Mouse (Mus musculus): Measurements from ENCODE around the gene Spdl1. TPM values are rescaled to one million over a fixed set of nuclear protein-coding genes. Genes with fewer than 3 reads are reported as not detected.
A peak's percentile ranks its signal among the peaks of the same experiment; 100 is the strongest.

The Spdl1 gene
- polyA plus RNA-seq, 1 experiment, result 16.2 TPM

GRCm38 (mm10) chr11:34856652-34857051 is 23.2 kb upstream of the Spdl1 start:
- no peak for TF ChIP-seq CTCF (IDR thresholded peaks at IDR 0.05; ENCODE audit: borderline replicate concordance, insufficient read depth, low read length)
- TF ChIP-seq POLR2A (IDR thresholded peaks at IDR 0.05; ENCODE audit: low read depth, low read length), result no peak
- H3K4me3 ChIP-seq (ENCODE audit: insufficient read depth, low read length), result no peak overlapping the region
- 0 out of 2 replicates have a peak overlapping the region, but pooled peaks have one; percentile 2 for H3K27ac ChIP-seq (ENCODE audit: insufficient read depth, low read length)

GRCm38 (mm10) chr11:34846268-34846652 is 12.8 kb upstream of the Spdl1 start:
- no peak overlapping the region for H3K27ac ChIP-seq (ENCODE audit: insufficient read depth, low read length)
- no peaks in the 10 kb centered on the region; the same call in 1 of the 2 replicates for H3K4me1 ChIP-seq (ENCODE audit: control insufficient read depth, insufficient read depth, low read length)
- TF ChIP-seq POLR2A (IDR thresholded peaks at IDR 0.05; ENCODE audit: low read depth, low read length) (no peak), CTCF (IDR thresholded peaks at IDR 0.05; ENCODE audit: borderline replicate concordance, insufficient read depth, low read length) (no peak)
- H3K4me3 ChIP-seq (ENCODE audit: insufficient read depth, low read length), result no peak overlapping the region

More at GRCm38 (mm10) chr11:34856652-34857051, 23.2 kb upstream of the Spdl1 start:
- no peaks in the 10 kb centered on the region; the same call in 1 of the 2 replicates for H3K4me1 ChIP-seq (ENCODE audit: control insufficient read depth, insufficient read depth, low read length)

- Histone ChIP-seq H3K4me1 (ENCODE audit: control insufficient read depth, insufficient read depth, low read length) (no peaks in the 10 kb centered on the region; the same call in 1 of the 2 replicates), H3K27ac (ENCODE audit: insufficient read depth, low read length) (0 out of 2 replicates have a peak overlapping the region, but pooled peaks have one; percentile 2), H3K4me3 (ENCODE audit: insufficient read depth, low read length) (no peak overlapping the region)
- TF ChIP-seq POLR2A (IDR thresholded peaks at IDR 0.05; ENCODE audit: low read depth, low read length) (no peak), CTCF (IDR thresholded peaks at IDR 0.05; ENCODE audit: borderline replicate concordance, insufficient read depth, low read length) (no peak)
Measured at GRCm38 (mm10) chr11:34845567-34846267, 12.3 kb upstream of the Spdl1 start.

GRCm38 (mm10) chr11:34843517-34843916 is 10.1 kb upstream of the Spdl1 start:
- Histone ChIP-seq H3K27ac (ENCODE audit: insufficient read depth, low read length) (no peak overlapping the region), H3K4me1 (ENCODE audit: control insufficient read depth, insufficient read depth, low read length) (no peaks in the 10 kb centered on the region; the same call in 1 of the 2 replicates), H3K4me3 (ENCODE audit: insufficient read depth, low read length) (no peak overlapping the region)
- TF ChIP-seq CTCF (IDR thresholded peaks at IDR 0.05; ENCODE audit: borderline replicate concordance, insufficient read depth, low read length), result no peak
- TF ChIP-seq POLR2A (IDR thresholded peaks at IDR 0.05; ENCODE audit: low read depth, low read length), result no peak

DNA sequence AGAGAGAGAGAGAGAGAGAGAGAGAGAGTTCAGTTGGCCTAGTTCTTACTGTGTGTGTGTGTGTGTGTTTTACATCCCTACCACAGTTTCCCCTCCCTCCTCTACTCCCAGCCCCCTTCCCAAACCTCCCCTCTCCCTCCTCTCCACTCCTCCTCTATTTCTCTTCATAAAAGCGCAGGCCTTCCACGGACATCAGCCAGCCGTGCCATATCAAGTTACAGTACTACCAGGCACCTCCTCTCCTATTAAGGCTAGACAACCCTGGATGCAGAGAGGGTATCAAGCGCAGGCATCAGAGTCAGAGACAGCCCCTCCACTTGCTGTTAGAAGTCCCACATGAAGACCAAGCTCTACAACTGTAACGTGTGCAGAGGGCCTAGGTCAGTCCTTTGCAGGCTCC is 6.8 kb upstream of the Spdl1 start:
- H3K27ac ChIP-seq (ENCODE audit: insufficient read depth, low read length), result no peak overlapping the region

GRCm38 (mm10) chr11:34839051-34839450 is 5.6 kb upstream of the Spdl1 start:
- Histone ChIP-seq H3K4me3 (ENCODE audit: insufficient read depth, low read length) (no peak overlapping the region), H3K27ac (ENCODE audit: insufficient read depth, low read length) (no peak overlapping the region), H3K4me1 (ENCODE audit: control insufficient read depth, insufficient read depth, low read length) (no peaks in the 10 kb centered on the region)
- no peak for TF ChIP-seq POLR2A (IDR thresholded peaks at IDR 0.05; ENCODE audit: low read depth, low read length)
- no peak for TF ChIP-seq CTCF (IDR thresholded peaks at IDR 0.05; ENCODE audit: borderline replicate concordance, insufficient read depth, low read length)

More for the DNA sequence above, 6.8 kb upstream of the Spdl1 start:
- TF ChIP-seq POLR2A (IDR thresholded peaks at IDR 0.05; ENCODE audit: low read depth, low read length) (no peak), CTCF (IDR thresholded peaks at IDR 0.05; ENCODE audit: borderline replicate concordance, insufficient read depth, low read length) (no peak)
- H3K4me1 ChIP-seq (ENCODE audit: control insufficient read depth, insufficient read depth, low read length), result no peaks in the 10 kb centered on the region
- no peak overlapping the region for H3K4me3 ChIP-seq (ENCODE audit: insufficient read depth, low read length)

DNA sequence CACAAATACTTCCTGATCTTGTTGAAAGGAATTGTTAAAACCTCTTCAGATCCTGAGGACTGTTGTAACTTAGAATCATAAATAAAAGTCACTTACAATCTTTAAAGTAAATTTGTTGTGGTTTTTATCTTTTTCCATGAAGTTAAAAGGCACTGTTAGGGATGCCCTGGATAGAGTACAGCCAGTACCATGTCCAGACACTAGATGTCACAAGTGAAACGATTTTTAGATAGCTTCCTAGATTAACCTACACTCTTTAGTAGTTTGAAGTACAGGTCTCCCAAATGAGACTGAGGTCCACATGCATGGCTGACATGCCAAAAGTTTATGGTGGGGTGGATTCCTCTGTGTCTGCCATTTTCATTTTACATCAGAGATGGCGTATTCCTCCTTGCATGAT is 2.8 kb upstream of the Spdl1 start:
- Histone ChIP-seq H3K27ac (ENCODE audit: insufficient read depth, low read length) (no peak overlapping the region), H3K4me1 (ENCODE audit: control insufficient read depth, insufficient read depth, low read length) (no peaks in the 10 kb centered on the region), H3K4me3 (ENCODE audit: insufficient read depth, low read length) (no peak overlapping the region)
- TF ChIP-seq CTCF (IDR thresholded peaks at IDR 0.05; ENCODE audit: borderline replicate concordance, insufficient read depth, low read length) (no peak), POLR2A (IDR thresholded peaks at IDR 0.05; ENCODE audit: low read depth, low read length) (no peak)

- Histone ChIP-seq H3K4me1 (ENCODE audit: control insufficient read depth, insufficient read depth, low read length) (no peaks in the 10 kb centered on the region), H3K27ac (ENCODE audit: insufficient read depth, low read length) (no peak overlapping the region), H3K4me3 (ENCODE audit: insufficient read depth, low read length) (peak overlapping the region; percentile 99)
- TF ChIP-seq CTCF (IDR thresholded peaks at IDR 0.05; ENCODE audit: borderline replicate concordance, insufficient read depth, low read length) (no peak), POLR2A (IDR thresholded peaks at IDR 0.05; ENCODE audit: low read depth, low read length) (no peak)
Measured at GRCm38 (mm10) chr11:34832678-34833077, 763 bp downstream of the Spdl1 start.

GRCm38 (mm10) chr11:34827803-34828202 is 5.6 kb downstream of the Spdl1 start:
- TF ChIP-seq CTCF (IDR thresholded peaks at IDR 0.05; ENCODE audit: borderline replicate concordance, insufficient read depth, low read length) (no peak), POLR2A (IDR thresholded peaks at IDR 0.05; ENCODE audit: low read depth, low read length) (no peak)
- H3K27ac ChIP-seq (ENCODE audit: insufficient read depth, low read length), result no peak overlapping the region
- H3K4me3 ChIP-seq (ENCODE audit: insufficient read depth, low read length), result no peak overlapping the region
- H3K4me1 ChIP-seq (ENCODE audit: control insufficient read depth, insufficient read depth, low read length), result no peaks in the 10 kb centered on the region

DNA sequence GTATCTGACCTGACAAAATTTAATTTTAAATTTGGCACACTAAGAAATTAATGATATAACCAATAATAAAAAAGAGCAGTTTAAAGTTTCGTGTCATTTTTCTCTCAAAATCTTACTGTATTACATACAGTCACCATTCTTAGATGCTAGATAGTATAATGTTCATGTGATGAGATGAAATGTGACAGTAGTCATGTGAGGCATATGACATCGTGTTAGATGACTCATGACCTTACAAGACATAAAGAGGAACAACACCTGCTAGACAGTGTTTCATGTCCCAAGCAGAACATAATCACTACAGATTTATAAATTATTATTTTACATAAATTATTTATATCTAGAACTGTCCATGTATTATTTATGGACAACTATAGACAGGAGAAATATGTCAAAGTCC is 6.5 kb downstream of the Spdl1 start:
- H3K27ac ChIP-seq (ENCODE audit: insufficient read depth, low read length), result no peak overlapping the region
- H3K4me1 ChIP-seq (ENCODE audit: control insufficient read depth, insufficient read depth, low read length), result no peaks in the 10 kb centered on the region
- no peak overlapping the region for H3K4me3 ChIP-seq (ENCODE audit: insufficient read depth, low read length)
- TF ChIP-seq POLR2A (IDR thresholded peaks at IDR 0.05; ENCODE audit: low read depth, low read length) (no peak), CTCF (IDR thresholded peaks at IDR 0.05; ENCODE audit: borderline replicate concordance, insufficient read depth, low read length) (no peak)

Data from embryonic fibroblast, embryonic 13.5 days (primary cell).